Mouse (Mus musculus) C2C12 (cell line): ENCODE data around the gene Kif17.

Experiments used
- CEBPB ChIP-seq: IDR thresholded peaks from one replicate; pipeline ENCODE4 v1.6.1; 2011; ENCODE audit warnings: low read depth, mild to moderate bottlenecking, control low read depth, moderate library complexity
- CTCF ChIP-seq: IDR thresholded peaks from one replicate; pipeline ENCODE4 v1.5.1; 2011; ENCODE audit not compliant: control insufficient read depth, insufficient read depth, insufficient read length
- MAX ChIP-seq: IDR thresholded peaks from one replicate; pipeline ENCODE4 v1.6.1; 2011; ENCODE audit warnings: mild to moderate bottlenecking, control low read depth
- MYOD1 ChIP-seq: IDR thresholded peaks from one replicate; pipeline ENCODE4 v1.6.1; 2011; ENCODE audit warnings: low read depth; ENCODE audit not compliant: control insufficient read depth, insufficient read length
- MYOG ChIP-seq: IDR thresholded peaks from one replicate; pipeline ENCODE4 v1.6.1; 2011; ENCODE audit not compliant: control insufficient read depth, insufficient read length; ENCODE audit errors: extremely low read depth

DNA sequence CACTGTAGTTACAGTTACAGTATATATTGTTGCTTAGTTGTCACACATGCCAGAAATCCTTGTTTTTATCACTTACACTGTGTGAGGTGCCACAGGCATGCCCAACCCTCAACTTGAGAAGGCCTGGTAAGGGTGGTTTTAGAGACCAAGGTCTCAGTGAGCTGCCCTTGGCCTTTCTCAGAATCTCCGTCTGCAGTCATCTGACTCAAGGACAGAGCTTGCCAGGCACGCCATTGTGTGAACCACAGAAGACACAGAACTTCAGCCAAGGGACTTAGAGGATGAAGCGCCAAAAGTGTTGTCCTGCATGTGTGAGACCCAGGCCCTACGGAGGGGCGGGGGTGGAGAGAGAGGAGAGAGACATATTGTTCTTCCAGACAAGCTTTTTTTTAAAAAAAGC lies 40.1 kb upstream of the Kif17 start:
- no peak for TF ChIP-seq CEBPB
- TF ChIP-seq CTCF: no peak
- TF ChIP-seq MYOG: no peak
- no peak for TF ChIP-seq MYOD1
- no peak for TF ChIP-seq MAX
